Mouse (Mus musculus): Measurements from ENCODE around the gene 6030445D17Rik.

- TF ChIP-seq CTCF (conservative IDR thresholded peaks at IDR 0.05; ENCODE audit: low read length), result no peak
- TF ChIP-seq POU5F1 (IDR thresholded peaks at IDR 0.05; ENCODE audit: borderline replicate concordance, low read length), result no peak
- TF ChIP-seq NANOG (IDR thresholded peaks at IDR 0.05; ENCODE audit: borderline replicate concordance, low read length), result no peak
These were observed 24.5 kb downstream of the 6030445D17Rik start for GRCm38 (mm10) chr4:136486549-136486948.

Measured in E14TG2a.4 (cell line).